Mouse (Mus musculus): ENCODE results near the gene Gm5617. TPM values are rescaled to one million over a fixed set of nuclear protein-coding genes. Genes with fewer than 3 reads are reported as not detected.
"Not testable (repeated sequence)": the region's sequence is repeated elsewhere in the genome, so short reads cannot be mapped to it uniquely, and the experiment has no call there.

Gene Gm5617
- total RNA-seq, 2 experiments from 2014 or later, result 11.2 to 14.2 TPM

- DNase-seq (ENCODE audit: low spot score in 2 of 2), result no peak
These were observed 298 bp downstream of the Gm5617 start for GRCm38 (mm10) chr9:48495548-48495932.

- no peak for DNase-seq (ENCODE audit: low spot score in 2 of 2)
These were observed 6.0 kb downstream of the Gm5617 start for GRCm38 (mm10) chr9:48501192-48501591.

- no peak for DNase-seq (ENCODE audit: low spot score in 2 of 2)
These were observed 7.8 kb downstream of the Gm5617 start for GRCm38 (mm10) chr9:48503001-48503400.

- peak; percentile 28 to 68 for DNase-seq (ENCODE audit: low spot score in 2 of 2)
These were observed 9.6 kb downstream of the Gm5617 start for GRCm38 (mm10) chr9:48504741-48505365.

- DNase-seq (ENCODE audit: low spot score in 2 of 2), result no peak
These were observed 14.9 kb downstream of the Gm5617 start for GRCm38 (mm10) chr9:48510134-48510533.

- DNase-seq (ENCODE audit: low spot score in 2 of 2), result no peak
These were observed 20.1 kb downstream of the Gm5617 start for GRCm38 (mm10) chr9:48515332-48515731.

GRCm38 (mm10) chr9:48516615-48517371, 21.6 kb downstream of the Gm5617 start:
- peak in 1 of 2 experiments; percentile 22 for DNase-seq (ENCODE audit: low spot score in 2 of 2)

GRCm38 (mm10) chr9:48517372-48518130, 22.3 kb downstream of the Gm5617 start:
- DNase-seq (ENCODE audit: low spot score in 2 of 2), result no peak

- DNase-seq (ENCODE audit: low spot score in 2 of 2), result not testable (repeated sequence)
These were observed 25.2 kb downstream of the Gm5617 start for GRCm38 (mm10) chr9:48520405-48520804.

GRCm38 (mm10) chr9:48525566-48525965, 30.3 kb downstream of the Gm5617 start:
- DNase-seq (ENCODE audit: low spot score in 2 of 2), result no peak

- no peak for DNase-seq (ENCODE audit: low spot score in 2 of 2)
These were observed 31.3 kb downstream of the Gm5617 start for GRCm38 (mm10) chr9:48526520-48526919.

GRCm38 (mm10) chr9:48531294-48531693, 36.1 kb downstream of the Gm5617 start:
- no peak for DNase-seq (ENCODE audit: low spot score in 2 of 2)

GRCm38 (mm10) chr9:48532203-48532602, 37.0 kb downstream of the Gm5617 start:
- no peak for DNase-seq (ENCODE audit: low spot score in 2 of 2)

- no peak for DNase-seq (ENCODE audit: low spot score in 2 of 2)
These were observed 37.5 kb downstream of the Gm5617 start for GRCm38 (mm10) chr9:48532730-48533129.

- DNase-seq (ENCODE audit: low spot score in 2 of 2), result no peak
These were observed 41.2 kb downstream of the Gm5617 start for GRCm38 (mm10) chr9:48536414-48536813.

GRCm38 (mm10) chr9:48537616-48538015, 42.4 kb downstream of the Gm5617 start:
- not testable (repeated sequence) for DNase-seq (ENCODE audit: low spot score in 2 of 2)

- DNase-seq (ENCODE audit: low spot score in 2 of 2), result peak in 1 of 2 experiments; percentile 6
These were observed 42.9 kb downstream of the Gm5617 start for GRCm38 (mm10) chr9:48538044-48538645.

- peak; percentile 12 to 19 for DNase-seq (ENCODE audit: low spot score in 2 of 2)
These were observed 43.4 kb downstream of the Gm5617 start for GRCm38 (mm10) chr9:48538688-48539087.

All from layer of hippocampus, postnatal 14 days (tissue).